Mouse (Mus musculus) embryonic facial prominence, embryonic 10.5 days (tissue): ENCODE data around the gene Map4k2. TPM values are rescaled to one million over a fixed set of nuclear protein-coding genes. Genes with fewer than 3 reads are reported as not detected.

Experiments used
- DNase-seq: peaks from one replicate; pipeline ENCODE4 v3.0.0-alpha.2; 2017; ENCODE audit warnings: low spot score
- H3K27ac ChIP-seq: fragments of 300-500 bp; sonication (generic); replicated peaks from 2 replicates; pipeline ENCODE4 v1.5.1; 2016; ENCODE audit warnings: mild to moderate bottlenecking
- H3K27me3 ChIP-seq: fragments of 300-500 bp; sonication (generic); replicated peaks from 2 replicates; pipeline ENCODE4 v1.6.1; 2016; ENCODE audit warnings: low read depth, mild to moderate bottlenecking; ENCODE audit not compliant: poor library complexity, severe bottlenecking
- H3K36me3 ChIP-seq: fragments of 300-500 bp; sonication (generic); replicated peaks from 2 replicates; pipeline ENCODE4 v1.6.1; 2016; ENCODE audit warnings: mild to moderate bottlenecking, moderate library complexity
- H3K4me1 ChIP-seq: fragments of 300-500 bp; sonication (generic); 2 replicates; pipeline ENCODE4 v1.6.1; 2016
- H3K4me3 ChIP-seq: fragments of 300-500 bp; sonication (generic); 2 replicates; pipeline ENCODE4 v1.5.1; 2016; ENCODE audit warnings: mild to moderate bottlenecking, moderate library complexity
- H3K9me3 ChIP-seq: fragments of 300-500 bp; sonication (generic); 2 replicates; pipeline ENCODE4 v1.6.1; 2016; ENCODE audit warnings: mild to moderate bottlenecking
- WGBS: fragments of 180-500 bp; shearing (Covaris S2); methylation state at CpG from one replicate; pipeline ENCODE4 v1.1.7; 2016; 5-methylcytosine and 5-hydroxymethylcytosine counted together
- polyA plus RNA-seq: library from polyadenylated mRNA; unstranded; fragments of >200 nt; fragmentation: Nextera tagmentation; extraction: Ambion mirVana; gene quantifications from 2 replicates; pipeline ENCODE4 v1.2.1, GENCODE M21; 2016

Gene Map4k2
- polyA plus RNA-seq, 1 experiment from 2014 or later: 11.0 TPM

GRCm38 (mm10) chr19:6339890-6340504 lies 938 bp upstream of the Map4k2 start:
- peaks cover 63% of the 10 kb centered on the region for H3K4me1 ChIP-seq

DNA sequence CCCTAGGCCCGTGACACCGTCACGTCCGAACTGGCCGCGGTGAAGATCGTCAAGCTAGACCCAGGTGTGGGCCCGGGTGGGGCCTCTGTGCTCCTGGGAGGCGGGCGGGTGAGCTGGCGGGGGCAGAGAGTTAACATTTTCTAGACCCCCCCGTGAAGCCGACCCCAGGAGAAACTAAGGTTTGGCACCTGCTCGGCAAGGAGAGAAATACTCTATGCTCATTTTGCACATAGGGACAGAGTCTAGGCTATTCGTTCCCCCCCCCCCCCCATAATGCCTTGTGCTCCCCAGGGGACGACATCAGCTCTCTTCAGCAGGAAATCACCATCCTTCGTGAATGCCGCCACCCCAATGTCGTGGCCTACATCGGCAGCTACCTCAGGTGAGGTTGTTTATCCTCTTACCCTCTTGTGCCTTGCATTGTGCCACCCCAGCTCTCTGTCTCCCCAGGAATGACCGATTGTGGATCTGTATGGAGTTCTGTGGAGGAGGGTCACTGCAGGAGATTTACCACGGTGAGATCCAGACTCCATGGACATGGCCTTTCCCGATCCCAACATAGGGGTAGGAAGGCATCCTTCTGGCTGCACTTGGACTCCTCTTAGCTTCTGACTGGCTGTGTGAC lies 630 bp downstream of the Map4k2 start:
- peak overlapping the region; percentile 79 for H3K4me3 ChIP-seq
- no peak for DNase-seq
- peaks cover 82% of the 10 kb centered on the region for H3K36me3 ChIP-seq
- H3K9me3 ChIP-seq: no peaks in the 10 kb centered on the region
- peak overlapping the region; percentile 83 for H3K27ac ChIP-seq
- 11% methylated on average over 23 of the region's 23 CpGs for WGBS
- peaks cover 55% of the 10 kb centered on the region for H3K4me1 ChIP-seq
- no peaks in the 10 kb centered on the region for H3K27me3 ChIP-seq

More at GRCm38 (mm10) chr19:6339890-6340504, 938 bp upstream of the Map4k2 start:
- H3K27ac ChIP-seq: no peak overlapping the region
- H3K27me3 ChIP-seq: no peaks in the 10 kb centered on the region
- H3K4me3 ChIP-seq: peak overlapping the region; percentile 79
- no peaks in the 10 kb centered on the region for H3K9me3 ChIP-seq
- H3K36me3 ChIP-seq: peaks cover 68% of the 10 kb centered on the region
- 72% methylated on average over 15 of the region's 15 CpGs for WGBS
- no peak for DNase-seq

DNA sequence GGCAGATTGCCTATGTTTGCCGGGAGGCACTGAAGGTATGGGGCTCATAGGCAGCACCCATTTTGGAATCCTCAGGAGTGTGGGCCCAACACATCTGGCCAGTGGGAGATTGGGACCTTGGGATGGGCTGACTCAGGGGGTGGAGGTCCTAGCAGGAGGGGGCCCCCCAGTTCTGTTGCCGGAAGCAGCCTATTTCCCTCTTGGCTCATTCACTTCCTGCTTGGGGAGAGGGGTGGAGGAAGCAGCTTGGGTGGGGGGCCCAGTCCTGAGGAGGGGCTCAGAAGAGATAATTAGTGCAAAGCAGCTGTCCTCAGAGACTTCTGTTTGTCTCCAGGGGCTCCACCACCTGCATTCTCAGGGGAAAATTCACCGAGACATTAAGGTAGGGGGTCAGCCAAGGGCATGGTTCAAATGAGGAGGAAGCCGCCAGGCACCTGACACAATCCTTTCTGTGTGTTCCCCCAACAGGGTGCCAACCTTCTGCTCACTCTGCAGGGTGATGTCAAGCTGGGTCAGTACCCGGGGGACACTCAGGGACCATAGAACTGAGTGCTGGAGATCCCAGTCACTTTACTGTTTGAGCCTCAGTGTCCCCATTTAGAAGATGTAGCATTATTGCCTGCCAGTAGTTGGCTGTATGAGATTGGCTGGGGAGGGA lies 1.5 kb downstream of the Map4k2 start:
- H3K36me3 ChIP-seq: peaks cover 82% of the 10 kb centered on the region
- H3K9me3 ChIP-seq: no peaks in the 10 kb centered on the region
- peaks cover 51% of the 10 kb centered on the region for H3K4me1 ChIP-seq
- H3K27me3 ChIP-seq: no peaks in the 10 kb centered on the region
- H3K4me3 ChIP-seq: peak overlapping the region; percentile 79
- 76% methylated on average over 5 of the region's 5 CpGs for WGBS
- H3K27ac ChIP-seq: no peak overlapping the region; the same call in 1 of the 2 replicates
- DNase-seq: no peak

GRCm38 (mm10) chr19:6343066-6343925 lies 2.4 kb downstream of the Map4k2 start:
- H3K36me3 ChIP-seq: peaks cover 82% of the 10 kb centered on the region
- peaks cover 56% of the 10 kb centered on the region for H3K4me1 ChIP-seq
- H3K4me3 ChIP-seq: no peak overlapping the region
- H3K27me3 ChIP-seq: no peaks in the 10 kb centered on the region
- H3K27ac ChIP-seq: no peak overlapping the region
- WGBS: 84% methylated on average over 19 of the region's 19 CpGs
- H3K9me3 ChIP-seq: no peaks in the 10 kb centered on the region
- no peak for DNase-seq

DNA sequence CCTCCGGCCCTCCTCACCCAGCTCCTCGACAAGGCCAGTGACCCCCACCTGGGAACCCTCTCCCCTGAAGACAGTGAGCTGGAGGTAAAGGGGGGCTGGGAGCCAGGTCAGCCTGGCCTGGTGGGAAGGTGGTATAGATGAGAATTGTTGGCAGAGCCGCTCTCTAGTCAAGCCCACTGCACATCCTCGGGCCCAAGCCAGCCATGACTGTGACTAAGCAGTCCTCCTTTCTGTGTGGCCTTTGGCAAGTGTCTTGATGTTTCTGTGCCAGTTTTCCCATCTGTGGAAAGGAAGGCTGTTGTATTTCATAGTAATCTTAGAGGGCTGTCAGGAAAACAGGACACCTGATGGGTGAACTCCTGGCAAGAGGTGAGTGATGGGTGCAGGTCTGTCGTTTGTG lies 3.1 kb downstream of the Map4k2 start:
- H3K36me3 ChIP-seq: peaks cover 76% of the 10 kb centered on the region
- WGBS: 86% methylated on average over 5 of the region's 5 CpGs
- no peaks in the 10 kb centered on the region for H3K27me3 ChIP-seq
- H3K4me3 ChIP-seq: peak overlapping the region; percentile 13; the same call in 1 of the 2 replicates
- no peak overlapping the region for H3K27ac ChIP-seq
- H3K4me1 ChIP-seq: peaks cover 63% of the 10 kb centered on the region
- no peaks in the 10 kb centered on the region for H3K9me3 ChIP-seq
- no peak for DNase-seq

- DNase-seq: no peak
- no peaks in the 10 kb centered on the region for H3K27me3 ChIP-seq
- 91% methylated on average over 5 of the region's 5 CpGs for WGBS
- peak overlapping the region; percentile 3; the same call in 1 of the 2 replicates for H3K4me3 ChIP-seq
- H3K27ac ChIP-seq: no peak overlapping the region
- peaks cover 61% of the 10 kb centered on the region for H3K4me1 ChIP-seq
- peaks cover 63% of the 10 kb centered on the region for H3K36me3 ChIP-seq
- H3K9me3 ChIP-seq: no peaks in the 10 kb centered on the region
Measured at GRCm38 (mm10) chr19:6346023-6346422, 5.1 kb downstream of the Map4k2 start.

DNA sequence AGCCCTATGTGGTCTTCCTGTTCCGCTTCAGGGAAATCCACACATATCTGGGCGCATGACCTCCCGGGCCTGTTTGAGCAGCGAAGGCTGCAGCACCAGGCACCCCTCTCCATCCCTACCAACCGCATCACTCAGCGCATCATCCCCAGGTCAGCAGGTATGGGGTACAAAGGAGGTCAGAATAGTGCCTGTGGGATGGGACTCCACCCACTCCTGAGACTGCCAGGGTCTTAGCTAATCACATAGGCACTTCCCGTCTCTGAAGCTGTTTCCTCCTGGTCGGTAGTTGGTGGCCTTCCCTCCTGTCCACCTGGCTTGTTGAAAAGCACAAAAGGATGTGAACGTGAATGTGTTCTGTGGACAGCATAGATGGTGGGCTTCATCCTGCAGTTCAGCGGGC lies 5.7 kb downstream of the Map4k2 start:
- Histone ChIP-seq H3K27ac (no peak overlapping the region), H3K36me3 (peaks cover 69% of the 10 kb centered on the region)
- 90% methylated on average over 10 of the region's 10 CpGs for WGBS

GRCm38 (mm10) chr19:6347615-6348014 lies 6.7 kb downstream of the Map4k2 start:
- peaks cover 52% of the 10 kb centered on the region for H3K4me1 ChIP-seq
- H3K27me3 ChIP-seq: no peaks in the 10 kb centered on the region
- H3K4me3 ChIP-seq: no peak overlapping the region
- no peak overlapping the region for H3K27ac ChIP-seq
- peaks cover 68% of the 10 kb centered on the region for H3K36me3 ChIP-seq
- H3K9me3 ChIP-seq: no peaks in the 10 kb centered on the region
- no peak for DNase-seq
- 91% methylated on average over 4 of the region's 4 CpGs for WGBS

More for the DNA sequence above, 5.7 kb downstream of the Map4k2 start:
- Histone ChIP-seq H3K27me3 (no peaks in the 10 kb centered on the region), H3K4me3 (peak overlapping the region; percentile 3; the same call in 1 of the 2 replicates), H3K4me1 (peaks cover 61% of the 10 kb centered on the region), H3K9me3 (no peaks in the 10 kb centered on the region)
- DNase-seq: no peak

GRCm38 (mm10) chr19:6348717-6349116 lies 7.8 kb downstream of the Map4k2 start:
- H3K27ac ChIP-seq: peak overlapping the region; percentile 64
- peaks cover 69% of the 10 kb centered on the region for H3K36me3 ChIP-seq
- DNase-seq: peak; percentile 39

GRCm38 (mm10) chr19:6349215-6349983 lies 8.5 kb downstream of the Map4k2 start:
- H3K27ac ChIP-seq: peak overlapping the region; percentile 64
- peaks cover 51% of the 10 kb centered on the region for H3K4me1 ChIP-seq
- H3K9me3 ChIP-seq: no peaks in the 10 kb centered on the region
- peaks cover 69% of the 10 kb centered on the region for H3K36me3 ChIP-seq
- 27% methylated on average over 14 of the region's 14 CpGs for WGBS
- peak; percentile 73 for DNase-seq
- H3K27me3 ChIP-seq: no peaks in the 10 kb centered on the region
- peak overlapping the region; percentile 33 for H3K4me3 ChIP-seq

More at GRCm38 (mm10) chr19:6348717-6349116, 7.8 kb downstream of the Map4k2 start:
- H3K9me3 ChIP-seq: no peaks in the 10 kb centered on the region
- WGBS: 60% methylated on average over 9 of the region's 9 CpGs
- peaks cover 45% of the 10 kb centered on the region for H3K4me1 ChIP-seq
- H3K27me3 ChIP-seq: no peaks in the 10 kb centered on the region
- H3K4me3 ChIP-seq: 0 out of 2 replicates have a peak overlapping the region, but pooled peaks have one; percentile 33

DNA sequence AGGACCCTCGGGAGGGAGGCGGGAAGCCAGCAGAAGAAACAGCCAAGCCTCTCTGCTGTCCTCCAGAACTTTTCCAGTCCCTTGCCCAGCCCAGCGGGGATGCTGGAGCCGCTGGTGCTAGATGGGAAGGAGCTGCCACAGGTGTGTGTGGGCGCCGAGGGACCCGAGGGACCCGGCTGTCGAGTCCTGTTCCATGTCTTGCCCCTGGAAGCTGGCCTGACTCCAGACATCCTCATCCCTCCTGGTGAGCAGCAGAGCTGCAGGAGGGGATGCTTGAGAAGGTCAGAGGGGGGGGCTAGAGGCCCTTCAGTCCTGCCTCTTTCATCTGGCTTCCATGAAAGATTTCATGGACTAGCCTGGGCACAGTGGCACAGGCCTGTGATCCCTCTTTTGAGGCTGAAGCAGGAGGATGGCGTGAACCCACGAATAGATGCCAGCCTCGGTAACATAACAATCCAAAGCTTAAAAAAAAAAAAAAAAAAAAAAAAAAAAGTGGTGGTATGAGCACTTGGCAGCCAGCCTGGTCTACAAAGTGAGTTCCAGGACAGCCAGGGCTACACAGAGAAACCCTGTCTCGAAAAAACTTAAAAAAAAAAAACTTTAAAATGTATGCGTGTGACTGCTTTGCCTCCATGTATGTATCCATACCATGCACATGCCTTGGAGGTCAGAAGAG lies 10.6 kb downstream of the Map4k2 start:
- DNase-seq: no peak
- Histone ChIP-seq H3K36me3 (peaks cover 53% of the 10 kb centered on the region), H3K9me3 (no peaks in the 10 kb centered on the region), H3K27ac (peak overlapping the region; percentile 57; the same call in 1 of the 2 replicates), H3K4me3 (peak overlapping the region; percentile 3; the same call in 1 of the 2 replicates), H3K4me1 (peaks cover 46% of the 10 kb centered on the region), H3K27me3 (no peaks in the 10 kb centered on the region)
- 75% methylated on average over 14 of the region's 14 CpGs for WGBS
